Mouse (Mus musculus) G1E (cell line): ENCODE measurements around the gene Prl7b1.

Experiments used
- CTCF ChIP-seq: IDR thresholded peaks from 2 replicates; pipeline ENCODE4 v1.5.1; 2012; ENCODE audit warnings: low read depth, low read length, inconsistent platforms, mixed read lengths
- GATA2 ChIP-seq: IDR thresholded peaks from 2 replicates; pipeline ENCODE4 v1.6.1; 2012; ENCODE audit warnings: low read depth, low read length, inconsistent platforms, borderline replicate concordance
- POLR2AphosphoS5 ChIP-seq: IDR thresholded peaks from 2 replicates; pipeline ENCODE4 v1.6.1; 2012; ENCODE audit warnings: low read depth, low read length, inconsistent platforms; ENCODE audit not compliant: insufficient replicate concordance
- TAL1 ChIP-seq: conservative IDR thresholded peaks from 2 replicates; pipeline ENCODE4 v1.6.1; 2012; ENCODE audit warnings: low read depth, low read length, inconsistent platforms, mixed read lengths

- TF ChIP-seq GATA2 (no peak), CTCF (no peak), TAL1 (no peak), POLR2AphosphoS5 (no peak)
Observed at GRCm38 (mm10) chr13:27610482-27610881, at the start of gene Prl7b1.
